Mouse (Mus musculus): ENCODE data around the gene Mdm1.
"Not testable (repeated sequence)": the region's sequence is repeated elsewhere in the genome, so short reads cannot be mapped to it uniquely, and the experiment has no call there.

Gene Mdm1

DNA sequence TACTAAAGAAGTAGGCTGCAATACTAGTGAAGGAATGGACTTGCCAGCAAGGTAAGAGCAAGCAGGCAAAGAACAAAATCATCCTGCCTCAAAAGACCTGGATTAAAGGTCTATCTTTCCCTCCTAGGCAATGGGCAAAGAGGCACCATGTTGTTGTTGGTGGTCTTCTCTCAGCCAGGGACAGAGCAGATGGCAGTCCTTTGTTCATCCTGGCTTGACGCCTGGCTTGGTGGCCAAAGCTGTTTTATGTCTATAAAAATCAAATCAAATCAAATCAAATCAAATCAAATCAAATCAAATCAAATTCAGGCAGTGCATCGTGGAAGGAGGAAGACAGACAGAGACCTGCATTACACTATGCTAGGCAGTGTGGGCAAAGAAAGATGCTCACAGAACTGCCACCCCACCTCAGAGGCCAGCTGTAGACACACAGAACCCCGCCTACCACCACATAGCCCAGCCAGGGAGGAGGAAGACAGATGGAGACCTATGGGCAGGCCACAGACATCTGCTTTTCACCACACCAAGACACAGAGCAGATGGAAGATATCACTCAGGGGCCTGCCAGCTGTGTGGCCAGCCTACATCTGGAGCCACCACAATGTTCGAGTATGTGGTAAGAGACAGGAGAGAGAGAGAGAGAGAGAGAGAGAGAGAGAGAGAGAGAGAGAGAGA lies 74.2 kb downstream of the Mdm1 start:
- not testable (repeated sequence) for DNase-seq (ENCODE audit: low spot score in 2 of 2)

Measured in frontal cortex, postnatal 14 days (tissue).